Mouse (Mus musculus) hindbrain, postnatal 0 days (tissue): ENCODE results near the gene Cybrd1. TPM values are rescaled to one million over a fixed set of nuclear protein-coding genes. Genes with fewer than 3 reads are reported as not detected.

ENCODE experiments used
- ATAC-seq: fragments of 200-750 bp; cut with Nextera tagmentation; 2 replicates; pipeline ENCODE4 v1.8.0; 2017; ENCODE audit warnings: mild to moderate bottlenecking, moderate TSS enrichment, moderate library complexity
- DNase-seq: peaks from one replicate; pipeline ENCODE4 v3.0.0-alpha.2; 2015; ENCODE audit warnings: low spot score
- H3K27ac ChIP-seq: fragments of 300-500 bp; sonication (generic); 2 replicates; pipeline ENCODE4 v1.5.1; 2014; ENCODE audit warnings: mild to moderate bottlenecking
- H3K27me3 ChIP-seq: fragments of 300-500 bp; sonication (generic); 2 replicates; pipeline ENCODE4 v1.6.1; 2014; ENCODE audit warnings: low read length, mixed read lengths; ENCODE audit not compliant: insufficient read depth
- H3K36me3 ChIP-seq: fragments of 300-500 bp; sonication (generic); 2 replicates; pipeline ENCODE4 v1.6.1; 2014; ENCODE audit warnings: low read length, mixed read lengths; ENCODE audit not compliant: insufficient read depth
- H3K4me1 ChIP-seq: fragments of 300-500 bp; sonication (generic); 2 replicates; pipeline ENCODE4 v1.6.1; 2014; ENCODE audit warnings: antibody characterized with exemption, low read length, mixed read lengths; ENCODE audit not compliant: insufficient read depth
- H3K4me2 ChIP-seq: fragments of 300-500 bp; sonication (generic); 2 replicates; pipeline ENCODE4 v1.6.1; 2014; ENCODE audit warnings: low read depth, mild to moderate bottlenecking, low read length, moderate library complexity, mixed read lengths
- H3K4me3 ChIP-seq: fragments of 300-500 bp; sonication (generic); 2 replicates; pipeline ENCODE4 v1.5.1; 2014; ENCODE audit warnings: low read length
- H3K9ac ChIP-seq: fragments of 300-500 bp; sonication (generic); replicated peaks from 2 replicates; pipeline ENCODE4 v1.6.1; 2014; ENCODE audit warnings: mild to moderate bottlenecking, low read length, moderate library complexity, mixed read lengths
- H3K9me3 ChIP-seq: fragments of 300-500 bp; sonication (generic); 2 replicates; pipeline ENCODE4 v1.6.1; 2016; ENCODE audit warnings: low read length, mixed read lengths
- CTCF ChIP-seq: IDR thresholded peaks from 2 replicates; pipeline ENCODE4 v1.5.1; 2016; ENCODE audit warnings: antibody characterized with exemption, control low read depth, low read depth
- WGBS: fragments of 180-500 bp; shearing (Covaris S2); extraction: QIAGEN DNeasy Blood & Tissue Kit; methylation state at CpG from one replicate; pipeline ENCODE4 v1.1.7; 2014; 5-methylcytosine and 5-hydroxymethylcytosine counted together
- polyA plus RNA-seq: library from polyadenylated mRNA; unstranded; fragments of >200 nt; fragmentation: Nextera tagmentation; extraction: Ambion mirVana; gene quantifications from 2 replicates; pipeline ENCODE4 v1.2.1, GENCODE M21; 2015
- total RNA-seq: library from RNA; depleted of rRNA; stranded (reverse); fragments of >200 nt; gene quantifications from 2 replicates; pipeline ENCODE4 v1.2.3, GENCODE M21; 2014

The Cybrd1 gene
- total and polyA plus RNA-seq, 2 experiments from 2014 or later = 4.5 to 11.3 TPM

DNA sequence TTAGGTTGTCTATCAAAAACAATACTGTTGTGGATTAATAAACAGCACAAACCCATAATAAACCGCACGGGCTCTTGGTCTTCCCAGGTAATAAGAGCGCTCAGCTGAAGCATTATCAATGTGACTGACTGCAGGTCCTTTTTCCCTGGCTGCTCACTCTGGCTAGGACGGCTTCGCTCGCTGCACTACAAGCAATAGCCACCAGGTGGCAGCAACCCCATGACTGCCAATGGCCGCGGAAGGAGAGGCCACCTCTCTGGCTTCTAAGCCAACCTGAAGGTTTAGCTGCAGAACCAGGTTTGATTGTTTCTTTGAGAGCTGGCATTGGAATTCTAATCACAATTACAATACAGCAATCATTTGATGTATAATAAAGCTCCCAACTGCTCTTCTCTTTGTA is 37.8 kb downstream of the Cybrd1 start:
- 8% methylated on average over 8 of the region's 8 CpGs for WGBS
- TF ChIP-seq CTCF = peak; percentile 99

DNA sequence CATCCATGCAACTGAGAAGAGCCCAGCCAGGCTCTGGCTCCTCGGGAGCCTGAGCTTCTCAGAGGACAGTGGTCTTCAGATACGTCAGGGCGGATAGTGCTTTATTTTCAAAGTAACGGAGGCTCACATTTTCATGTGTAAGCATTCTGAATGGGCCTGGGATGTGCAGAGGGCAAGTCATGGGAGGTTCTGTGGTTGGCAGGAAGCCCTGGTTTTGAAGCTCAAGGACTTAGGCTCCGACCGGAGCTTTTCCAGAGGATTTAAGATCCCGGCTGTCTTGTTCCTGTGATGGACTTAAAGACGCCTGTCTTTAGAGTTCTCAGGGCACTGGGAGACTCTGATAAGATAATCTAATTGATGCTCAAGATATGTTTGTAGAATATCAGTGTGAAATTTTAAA is 38.7 kb downstream of the Cybrd1 start:
- no peak for TF ChIP-seq CTCF
- no peak for ATAC-seq

More for the DNA sequence above, 37.8 kb downstream of the Cybrd1 start:
- ATAC-seq (peak; percentile 70; the same call in 1 of the 2 replicates), DNase-seq (peak; percentile 86)
- Histone ChIP-seq H3K36me3 (no peaks in the 10 kb centered on the region), H3K4me3 (no peak overlapping the region), H3K9me3 (0 out of 2 replicates have a peak, but pooled peaks cover 4% of the 10 kb centered on the region), H3K27me3 (no peaks in the 10 kb centered on the region), H3K4me2 (no peak overlapping the region), H3K4me1 (0 out of 2 replicates have a peak, but pooled peaks cover 5% of the 10 kb centered on the region), H3K9ac (no peak overlapping the region), H3K27ac (no peak overlapping the region)

DNA sequence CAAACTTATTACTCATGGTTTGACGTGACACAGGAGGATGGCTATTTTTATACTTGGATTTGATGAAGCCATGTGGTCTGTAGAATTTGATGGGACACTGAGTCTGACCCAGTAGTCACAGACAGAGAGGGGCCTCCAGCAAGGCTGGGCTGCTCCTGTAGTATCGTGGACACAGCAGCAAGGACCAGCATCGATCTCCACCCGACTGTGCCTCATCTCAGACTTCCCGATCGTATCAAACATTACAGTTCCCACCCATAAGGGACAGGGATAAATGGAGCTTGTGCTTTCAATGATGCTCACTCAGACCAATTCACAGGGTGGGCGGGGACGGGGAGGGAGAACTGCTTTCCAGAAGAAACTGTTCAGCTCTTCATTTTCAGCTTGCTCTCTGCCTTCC is 40.2 kb downstream of the Cybrd1 start:
- H3K4me2 ChIP-seq = no peak overlapping the region
- H3K9ac ChIP-seq = no peak overlapping the region
- no peak for TF ChIP-seq CTCF
- ATAC-seq (no peak), DNase-seq (no peak)
- no peak overlapping the region for H3K27ac ChIP-seq
- no peak overlapping the region for H3K4me3 ChIP-seq
- no peaks in the 10 kb centered on the region for H3K9me3 ChIP-seq
- 94% methylated on average over 8 of the region's 8 CpGs for WGBS
- H3K27me3 ChIP-seq = no peaks in the 10 kb centered on the region
- H3K4me1 ChIP-seq = 0 out of 2 replicates have a peak, but pooled peaks cover 5% of the 10 kb centered on the region
- no peaks in the 10 kb centered on the region for H3K36me3 ChIP-seq

More for the DNA sequence above, 38.7 kb downstream of the Cybrd1 start:
- Histone ChIP-seq H3K9me3 (0 out of 2 replicates have a peak, but pooled peaks cover 4% of the 10 kb centered on the region), H3K27ac (no peak overlapping the region), H3K4me1 (0 out of 2 replicates have a peak, but pooled peaks cover 5% of the 10 kb centered on the region), H3K9ac (no peak overlapping the region), H3K4me3 (no peak overlapping the region), H3K4me2 (no peak overlapping the region), H3K27me3 (no peaks in the 10 kb centered on the region), H3K36me3 (no peaks in the 10 kb centered on the region)
- DNase-seq = no peak
- WGBS = 75% methylated on average over 8 of the region's 8 CpGs

DNA sequence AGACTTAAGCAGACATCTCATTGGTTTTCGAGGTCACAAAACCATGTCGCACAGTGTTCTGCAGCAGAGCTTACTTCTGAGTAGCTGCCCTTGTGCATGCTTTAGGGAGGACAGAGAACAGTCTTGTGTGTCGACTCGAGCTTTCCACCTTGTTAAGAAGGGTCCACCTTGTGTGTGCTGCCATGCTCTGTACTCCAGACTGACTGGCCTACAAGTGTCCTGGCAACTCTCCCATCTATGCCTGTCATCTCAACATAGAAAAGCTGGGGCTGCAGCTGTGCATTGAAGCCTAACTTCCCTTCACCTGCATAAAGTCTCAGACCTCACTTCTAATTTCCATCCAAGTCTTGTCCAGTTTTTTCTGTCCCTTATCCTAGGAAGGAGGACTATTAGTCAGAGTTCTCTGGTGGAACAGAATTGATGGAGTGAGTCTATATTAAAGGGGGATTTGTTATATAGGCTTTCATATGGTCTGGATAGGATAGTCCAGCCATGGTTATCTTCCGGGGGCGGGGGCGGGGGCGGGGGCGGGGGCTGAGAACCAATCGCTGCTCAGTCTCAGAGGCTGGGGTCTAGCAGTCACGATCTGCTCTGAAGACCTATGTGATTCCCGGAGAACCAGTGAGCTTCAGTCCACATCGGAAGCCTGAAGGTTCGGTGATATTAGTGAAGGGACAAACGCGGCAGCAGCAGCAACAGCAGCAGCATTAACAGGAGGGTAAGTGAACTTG is 42.0 kb downstream of the Cybrd1 start:
- ATAC-seq (no peak; the same call in 1 of the 2 replicates), DNase-seq (no peak)
- H3K4me3 ChIP-seq = no peak overlapping the region
- WGBS = 70% methylated on average over 16 of the region's 16 CpGs
- no peak overlapping the region for H3K27ac ChIP-seq
- no peaks in the 10 kb centered on the region for H3K27me3 ChIP-seq
- H3K4me2 ChIP-seq = peak overlapping the region; percentile 35
- H3K4me1 ChIP-seq = 0 out of 2 replicates have a peak, but pooled peaks cover 5% of the 10 kb centered on the region
- H3K36me3 ChIP-seq = no peaks in the 10 kb centered on the region
- H3K9ac ChIP-seq = no peak overlapping the region
- no peaks in the 10 kb centered on the region for H3K9me3 ChIP-seq
- TF ChIP-seq CTCF = no peak

DNA sequence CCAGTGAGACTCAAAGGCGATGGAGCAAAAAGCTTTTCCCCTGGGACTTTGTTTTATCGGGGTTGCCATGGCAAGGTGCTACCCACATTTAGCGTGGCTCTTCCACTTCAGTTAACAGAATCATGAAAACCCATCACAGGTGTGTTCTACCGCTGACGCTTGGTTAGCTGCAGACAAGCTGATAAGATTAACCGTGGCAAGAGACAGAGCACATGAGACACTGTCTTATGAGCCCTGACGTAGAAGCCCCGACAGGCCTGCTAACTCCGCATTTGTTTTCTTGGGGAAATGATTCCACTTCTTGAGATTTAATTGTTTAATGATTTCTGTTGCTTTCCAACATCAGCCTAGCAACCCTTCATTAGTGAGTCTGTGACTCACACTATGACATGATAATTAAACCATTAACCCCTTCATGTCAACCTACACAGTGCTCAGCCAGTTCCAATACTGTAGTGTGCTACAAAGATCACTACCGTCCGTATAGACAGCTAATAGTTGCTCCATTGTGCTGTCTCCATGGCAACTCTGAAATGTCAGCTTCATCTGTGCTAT is 42.7 kb downstream of the Cybrd1 start:
- H3K4me2 ChIP-seq = peak overlapping the region; percentile 35
- WGBS = 19% methylated on average over 11 of the region's 11 CpGs
- no peaks in the 10 kb centered on the region for H3K36me3 ChIP-seq
- ATAC-seq = peak; percentile 76
- no peaks in the 10 kb centered on the region for H3K9me3 ChIP-seq
- no peaks in the 10 kb centered on the region for H3K27me3 ChIP-seq
- no peak overlapping the region for H3K9ac ChIP-seq
- peak; percentile 72 for DNase-seq
- H3K4me1 ChIP-seq = 0 out of 2 replicates have a peak, but pooled peaks cover 5% of the 10 kb centered on the region
- H3K4me3 ChIP-seq = no peak overlapping the region
- no peak for TF ChIP-seq CTCF
- peak overlapping the region; percentile 43; the same call in 1 of the 2 replicates for H3K27ac ChIP-seq

DNA sequence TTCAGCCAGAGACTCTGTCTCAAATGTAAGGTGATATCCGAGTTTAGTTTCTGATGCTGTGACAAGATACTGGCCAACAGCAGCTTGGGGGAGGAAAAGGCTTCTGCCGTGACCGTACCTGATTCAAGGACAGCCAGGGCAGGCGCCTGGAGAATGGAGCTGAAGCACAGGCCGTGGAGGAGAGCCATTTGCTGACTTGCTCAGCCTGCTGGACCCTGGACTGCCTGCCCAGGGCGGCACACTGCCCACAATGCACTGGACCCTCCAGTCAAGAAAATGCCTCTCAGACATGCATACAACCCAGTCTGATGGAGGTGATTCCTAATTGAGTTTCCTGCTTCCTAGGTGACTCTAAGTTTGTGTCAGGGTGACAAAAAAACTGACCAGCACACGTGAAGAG is 43.8 kb downstream of the Cybrd1 start:
- ATAC-seq (no peak), DNase-seq (no peak)
- H3K4me3 ChIP-seq = no peak overlapping the region
- no peak for TF ChIP-seq CTCF
- 0 out of 2 replicates have a peak, but pooled peaks cover 5% of the 10 kb centered on the region for H3K4me1 ChIP-seq
- no peaks in the 10 kb centered on the region for H3K27me3 ChIP-seq
- H3K9me3 ChIP-seq = no peaks in the 10 kb centered on the region
- WGBS = 84% methylated on average over 7 of the region's 7 CpGs
- H3K4me2 ChIP-seq = no peak overlapping the region
- no peak overlapping the region for H3K9ac ChIP-seq
- no peak overlapping the region for H3K27ac ChIP-seq
- no peaks in the 10 kb centered on the region for H3K36me3 ChIP-seq
